Mouse (Mus musculus) mature B cell (primary cell): ENCODE measurements around the gene Cldn17.

Experiments used
- in situ Hi-C: fragments of 300-500 bp; cut with MboI; formaldehyde crosslinking; loops from 2 replicates; pipeline ENCODE4 v1.14.3; 2019

The Cldn17 gene

DNA sequence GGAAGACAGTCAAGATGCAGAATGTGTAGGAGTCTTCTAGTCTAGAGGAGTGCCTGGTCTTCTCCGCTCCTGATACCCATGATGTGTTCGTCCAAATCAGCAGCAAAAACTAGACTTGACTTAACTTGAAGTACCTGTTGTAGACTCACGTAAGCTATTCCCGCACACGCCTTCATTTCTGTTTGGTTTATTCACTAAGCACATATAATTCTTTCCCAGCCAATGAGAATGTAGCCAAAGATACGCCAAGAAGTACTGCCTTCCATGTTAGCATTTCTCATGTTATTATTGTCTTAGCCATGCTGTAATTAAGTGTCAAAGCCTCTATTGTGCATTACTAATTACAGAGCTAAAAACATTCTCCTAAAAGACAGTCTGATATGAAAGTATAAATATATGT is at the start of gene Cldn17:
Gene Cldn17 (minus strand): TSS at position 101 of the 400 bp plus-strand sequence.
- in situ Hi-C loops, result no loop called here

DNA sequence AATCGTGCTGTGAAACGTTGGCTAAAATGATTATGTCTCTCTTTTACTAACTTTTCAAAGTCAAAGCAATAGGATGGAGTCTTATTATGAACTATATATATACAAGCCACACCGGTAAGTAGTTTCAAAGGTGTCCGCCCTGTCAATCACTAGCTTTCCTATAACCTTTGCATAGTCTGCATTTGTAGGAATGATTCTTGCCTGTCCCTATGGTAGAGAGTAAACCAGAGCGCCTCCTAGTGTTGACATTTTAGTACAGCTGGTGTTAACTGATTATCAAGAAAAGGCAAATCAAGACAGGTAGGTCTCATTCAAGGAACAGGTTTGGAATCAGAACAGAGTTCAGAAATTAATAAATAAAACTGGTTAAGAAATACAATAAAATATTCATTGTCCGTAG is 35.7 kb upstream of the Cldn17 start:
- in situ Hi-C loops, result no loop called here

DNA sequence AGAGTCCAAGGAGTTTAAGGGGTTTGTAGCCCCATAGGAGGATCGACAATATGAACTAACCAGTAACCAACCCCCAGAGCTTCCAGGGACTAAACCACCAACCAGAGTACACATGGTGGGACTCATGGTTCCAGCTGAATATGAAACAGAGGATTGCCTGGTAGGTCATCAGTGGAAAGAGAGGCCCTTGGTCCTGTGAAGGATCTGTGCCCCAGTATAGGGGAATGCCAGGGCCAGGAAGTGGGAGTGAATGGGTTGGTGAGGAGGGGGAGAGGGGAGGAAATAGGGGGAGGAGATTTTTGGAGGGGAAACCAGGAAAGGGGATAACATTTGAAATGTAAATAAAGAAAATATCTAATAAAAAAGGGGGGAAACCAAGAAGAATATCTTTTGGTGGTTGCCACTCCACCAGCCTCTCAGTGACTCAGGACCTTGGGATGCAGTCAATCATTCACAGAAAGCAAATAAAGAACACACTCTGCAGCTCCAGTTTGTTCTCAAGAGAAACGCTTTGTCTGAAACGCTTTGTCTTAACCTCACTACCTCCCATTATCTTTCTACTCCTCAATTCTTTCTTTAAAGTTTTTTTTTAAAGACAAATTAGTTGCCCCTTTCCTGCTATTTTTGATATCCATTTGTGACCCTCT is 33.2 kb upstream of the Cldn17 start:
- in situ Hi-C loops, result no loop called here

DNA sequence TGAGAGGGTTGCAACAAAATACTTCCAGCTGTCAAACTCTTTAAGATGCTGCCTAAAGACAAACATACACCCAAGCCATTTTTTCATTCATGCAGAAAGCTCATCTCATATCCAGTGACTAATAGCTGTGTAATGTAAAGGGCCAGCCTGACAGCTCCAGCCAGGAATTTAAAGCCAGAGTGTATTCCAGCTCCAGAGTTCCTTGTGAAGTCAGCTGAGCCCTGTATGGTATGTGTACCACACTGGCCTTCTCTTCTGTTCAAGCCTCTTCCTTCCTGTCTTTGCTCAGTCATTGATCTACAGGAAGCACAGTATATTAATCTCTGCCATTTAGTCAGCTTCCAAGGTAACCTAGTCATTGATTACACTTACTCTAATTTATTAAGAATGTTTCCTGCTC is 4.6 kb upstream of the Cldn17 start:
- in situ Hi-C loops, result no loop called here

DNA sequence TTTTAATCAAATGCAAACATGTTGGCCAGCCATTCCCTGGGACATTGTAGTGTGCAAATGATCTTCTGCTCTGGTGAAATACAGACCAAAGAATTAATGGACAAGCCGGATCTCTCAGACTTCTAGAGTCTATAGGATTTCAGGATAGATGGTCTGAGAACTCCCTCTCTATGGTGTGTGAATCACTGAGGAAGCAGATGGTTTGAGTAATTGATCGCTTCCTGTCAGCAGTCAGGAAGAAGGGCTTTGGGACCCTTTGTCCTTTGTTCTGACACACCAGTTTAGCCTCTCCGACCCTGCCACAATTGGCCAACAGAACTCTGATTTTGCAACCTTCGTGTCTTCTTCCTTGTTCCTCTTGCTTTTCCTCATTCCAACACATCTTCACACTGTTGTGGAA is 1.4 kb upstream of the Cldn17 start:
- in situ Hi-C loops, result no loop called here

DNA sequence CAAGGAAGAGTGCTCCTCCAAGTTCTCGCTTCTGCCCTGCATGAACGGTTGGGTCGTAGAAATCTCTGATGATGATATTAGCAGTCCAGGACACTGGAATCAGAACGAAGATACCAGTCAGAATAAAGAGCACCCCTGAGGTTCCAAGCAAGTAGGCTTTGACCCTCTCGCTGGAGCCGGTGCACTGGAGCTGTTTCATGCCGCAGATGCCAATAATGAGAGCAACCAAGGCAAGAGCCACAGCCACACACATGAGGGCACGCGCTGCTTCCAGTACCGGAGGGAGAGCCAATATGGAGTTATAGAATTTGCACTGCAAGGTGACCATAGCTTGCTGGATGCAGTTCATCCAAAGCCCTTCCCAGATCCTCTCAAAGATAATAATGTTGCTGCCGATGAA is 440 bp downstream of the Cldn17 start:
- in situ Hi-C loops, result no loop called here

DNA sequence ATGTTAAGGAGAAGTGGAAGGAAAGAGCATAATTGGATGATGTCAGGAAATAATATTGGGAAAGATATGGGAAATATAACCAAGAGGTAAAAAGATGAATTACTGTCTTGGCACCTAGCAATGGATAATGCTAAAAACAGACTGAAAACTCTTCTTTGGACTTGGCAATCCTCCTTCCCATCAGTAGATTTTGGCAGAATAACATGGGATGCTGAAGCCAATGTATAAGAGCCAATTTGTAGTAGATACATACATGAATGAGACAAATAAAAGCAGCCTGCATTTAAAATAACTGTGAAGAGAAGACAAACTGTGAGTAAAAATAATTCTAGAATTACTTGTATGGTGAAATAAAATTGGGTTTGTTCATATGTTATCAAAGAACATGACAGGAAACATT is 18.7 kb downstream of the Cldn17 start:
- in situ Hi-C loops, result no loop called here

DNA sequence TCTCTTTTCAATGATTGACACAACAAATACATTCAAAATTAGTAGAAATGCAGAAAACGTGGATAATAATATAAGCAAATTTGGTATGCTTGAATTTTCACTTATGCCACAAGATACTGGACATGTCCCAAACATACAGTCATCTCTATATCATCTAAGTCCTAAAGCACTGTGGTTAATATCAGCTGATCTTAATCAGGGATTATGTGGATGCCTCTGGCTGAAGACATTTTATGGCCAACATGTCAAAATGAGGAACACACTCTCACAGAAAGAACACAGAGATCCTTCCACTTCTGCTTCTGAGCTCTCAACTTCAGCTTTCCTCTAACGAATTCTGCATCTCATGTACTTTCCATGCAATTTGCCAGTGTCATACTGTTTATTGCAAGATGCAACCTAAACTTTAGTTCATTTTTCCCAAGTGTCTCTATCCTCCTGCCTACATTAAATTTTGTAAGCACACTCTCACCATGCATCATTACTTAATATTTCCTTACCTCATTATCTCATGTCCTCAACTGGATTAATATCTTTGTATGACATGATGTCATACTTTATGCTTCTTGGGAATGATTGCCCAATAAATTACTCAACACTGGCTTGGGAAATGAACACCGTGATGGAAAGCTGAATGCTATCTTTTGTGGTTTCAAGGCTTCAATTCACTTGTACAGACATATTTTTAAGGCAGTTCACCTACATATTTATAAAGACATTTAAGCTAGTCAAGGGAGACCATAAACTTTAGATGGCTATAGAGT is 26.6 kb downstream of the Cldn17 start:
- in situ Hi-C loops, result no loop called here

DNA sequence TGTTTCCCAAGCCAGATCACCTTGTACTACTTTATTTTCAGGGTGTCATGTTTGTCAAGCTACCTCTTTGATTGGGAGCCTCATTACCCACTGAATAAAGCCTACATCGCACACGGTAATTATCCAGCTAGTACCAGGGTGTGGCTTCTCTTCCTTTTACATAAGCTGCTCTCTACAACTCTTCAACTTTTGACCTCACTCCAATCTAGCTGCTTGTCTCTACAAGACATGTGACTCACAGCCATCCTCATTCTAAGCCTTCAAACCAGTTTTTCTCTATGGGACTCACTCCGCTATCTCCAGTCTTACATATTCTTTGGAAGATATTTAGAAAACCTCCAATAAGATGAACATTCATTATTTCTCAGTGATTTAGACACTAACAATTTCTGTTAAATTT is 43.5 kb downstream of the Cldn17 start:
- in situ Hi-C loops, result no loop called here
